Mouse (Mus musculus) T-helper 2 cell (primary cell): ENCODE results near the gene Prss30.

Experiments
- in situ Hi-C: fragments of 300-600 bp; cut with MboI, MseI; formaldehyde crosslinking; loops from one replicate; pipeline ENCODE4 v1.15.1; 2025; ENCODE audit warnings: high pct_unique_total_duplicates

Gene Prss30

GRCm38 (mm10) chr17:23980297-23980909 lies at the start of gene Prss30:
TSS of gene Prss30 (minus strand) at chr17:23980566.
- in situ Hi-C loops = no loop called here

- in situ Hi-C loops = no loop called here
These were observed 49.1 kb upstream of the Prss30 start for GRCm38 (mm10) chr17:24029477-24029876.

- in situ Hi-C loops = no loop called here
These were observed 41.2 kb upstream of the Prss30 start for GRCm38 (mm10) chr17:24021375-24022199.

- in situ Hi-C loops = no loop called here
These were observed 40.3 kb upstream of the Prss30 start for GRCm38 (mm10) chr17:24020696-24021095.

- in situ Hi-C loops = no loop called here
These were observed 35.4 kb upstream of the Prss30 start for GRCm38 (mm10) chr17:24015727-24016126.

- in situ Hi-C loops = no loop called here
These were observed 34.1 kb upstream of the Prss30 start for GRCm38 (mm10) chr17:24014433-24014965.

- in situ Hi-C loops = no loop called here
These were observed 32.6 kb upstream of the Prss30 start for GRCm38 (mm10) chr17:24012921-24013320.

- in situ Hi-C loops = loop anchor here (10.0 kb wide), 1 partner anchor 1825 kb away; the partner anchor contains the start of genes Rhbdl1 and Stub1
These were observed 29.3 kb upstream of the Prss30 start for GRCm38 (mm10) chr17:24009617-24010016.

GRCm38 (mm10) chr17:24008105-24008504 lies 27.7 kb upstream of the Prss30 start:
- in situ Hi-C loops = loop anchor here (10.0 kb wide), 1 partner anchor 1827 kb away; the partner anchor contains the start of genes Rhbdl1 and Stub1

GRCm38 (mm10) chr17:24007391-24007790 lies 27.0 kb upstream of the Prss30 start:
- in situ Hi-C loops = loop anchor here (10.0 kb wide), 1 partner anchor 1827 kb away; the partner anchor contains the start of genes Rhbdl1 and Stub1

- in situ Hi-C loops = loop anchor here (10.0 kb wide), 1 partner anchor 1828 kb away; the partner anchor contains the start of genes Rhbdl1 and Stub1
These were observed 26.6 kb upstream of the Prss30 start for GRCm38 (mm10) chr17:24006930-24007329.

GRCm38 (mm10) chr17:24005049-24005448 lies 24.7 kb upstream of the Prss30 start:
- in situ Hi-C loops = loop anchor here (10.0 kb wide), 1 partner anchor 1830 kb away; the partner anchor contains the start of genes Rhbdl1 and Stub1

- in situ Hi-C loops = loop anchor here (10.0 kb wide), 1 partner anchor 1831 kb away; the partner anchor contains the start of genes Rhbdl1 and Stub1
These were observed 23.8 kb upstream of the Prss30 start for GRCm38 (mm10) chr17:24004071-24004665.

- in situ Hi-C loops = loop anchor here (10.0 kb wide), 1 partner anchor 1834 kb away; the partner anchor contains the start of genes Rhbdl1 and Stub1
These were observed 20.0 kb upstream of the Prss30 start for GRCm38 (mm10) chr17:24000404-24000803.

- in situ Hi-C loops = no loop called here
These were observed 18.0 kb upstream of the Prss30 start for GRCm38 (mm10) chr17:23998383-23998782.

GRCm38 (mm10) chr17:23997901-23998300 lies 17.5 kb upstream of the Prss30 start, which contains the start of gene Prss22:
TSS of gene Prss22 (minus strand) at chr17:23998100.
- in situ Hi-C loops = no loop called here

- in situ Hi-C loops = no loop called here
These were observed 15.1 kb upstream of the Prss30 start for GRCm38 (mm10) chr17:23995421-23995820.

- in situ Hi-C loops = no loop called here
These were observed 14.3 kb upstream of the Prss30 start for GRCm38 (mm10) chr17:23994667-23995066.

- in situ Hi-C loops = no loop called here
These were observed 13.4 kb upstream of the Prss30 start for GRCm38 (mm10) chr17:23993559-23994428.

GRCm38 (mm10) chr17:23992789-23993553 lies 12.6 kb upstream of the Prss30 start:
- in situ Hi-C loops = no loop called here
